Mouse (Mus musculus) ES-Bruce4 (cell line): ENCODE measurements around the gene Apob. TPM values are rescaled to one million over a fixed set of nuclear protein-coding genes. Genes with fewer than 3 reads are reported as not detected.

Experiments
- H3K27ac ChIP-seq: 2 replicates; pipeline ENCODE4 v1.5.1; 2012; ENCODE audit warnings: low read length, inconsistent platforms; ENCODE audit not compliant: insufficient read depth
- H3K27me3 ChIP-seq: 2 replicates; pipeline ENCODE4 v1.6.1; 2012; ENCODE audit warnings: mild to moderate bottlenecking, low read length, inconsistent platforms; ENCODE audit not compliant: control insufficient read depth, poor library complexity, insufficient read depth, severe bottlenecking
- H3K36me3 ChIP-seq: 2 replicates; pipeline ENCODE4 v1.6.1; 2012; ENCODE audit warnings: inconsistent platforms, mild to moderate bottlenecking, low read length, moderate library complexity; ENCODE audit not compliant: control insufficient read depth, poor library complexity, insufficient read depth, severe bottlenecking
- H3K4me1 ChIP-seq: one replicate; pipeline ENCODE4 v1.8.1; 2011; ENCODE audit warnings: low read length; ENCODE audit not compliant: control insufficient read depth, insufficient read depth
- H3K4me3 ChIP-seq: 2 replicates; pipeline ENCODE4 v1.5.1; 2011; ENCODE audit warnings: low read depth, mild to moderate bottlenecking, low read length
- H3K9ac ChIP-seq: 2 replicates; pipeline ENCODE4 v1.6.1; 2012; ENCODE audit warnings: low read depth, mild to moderate bottlenecking, inconsistent platforms; ENCODE audit not compliant: poor library complexity, severe bottlenecking
- H3K9me3 ChIP-seq: replicated peaks from 2 replicates; pipeline ENCODE4 v1.6.1; 2012; ENCODE audit warnings: mild to moderate bottlenecking, low read length, inconsistent platforms; ENCODE audit not compliant: control insufficient read depth, poor library complexity, insufficient read depth, severe bottlenecking
- CTCF ChIP-seq: IDR thresholded peaks from one replicate; pipeline ENCODE4 v1.8.1; 2011; ENCODE audit warnings: low read depth, low read length
- EP300 ChIP-seq: IDR thresholded peaks from 2 replicates; pipeline ENCODE4 v1.6.1; 2011; ENCODE audit warnings: low read depth, low read length; ENCODE audit not compliant: insufficient read depth
- POLR2A ChIP-seq: IDR thresholded peaks from one replicate; pipeline ENCODE4 v1.8.1; 2011; ENCODE audit warnings: low read length; ENCODE audit not compliant: insufficient read depth
- polyA plus RNA-seq: library from polyadenylated mRNA; stranded (reverse); fragments of >200 nt; gene quantifications from 2 replicates; pipeline ENCODE4 v1.2.4, GENCODE M21; 2011; ENCODE audit warnings: low read depth; ENCODE audit not compliant: missing spikeins, insufficient read depth, insufficient read length

Apob gene
- polyA plus RNA-seq, 1 experiment, result 0.25 TPM

DNA sequence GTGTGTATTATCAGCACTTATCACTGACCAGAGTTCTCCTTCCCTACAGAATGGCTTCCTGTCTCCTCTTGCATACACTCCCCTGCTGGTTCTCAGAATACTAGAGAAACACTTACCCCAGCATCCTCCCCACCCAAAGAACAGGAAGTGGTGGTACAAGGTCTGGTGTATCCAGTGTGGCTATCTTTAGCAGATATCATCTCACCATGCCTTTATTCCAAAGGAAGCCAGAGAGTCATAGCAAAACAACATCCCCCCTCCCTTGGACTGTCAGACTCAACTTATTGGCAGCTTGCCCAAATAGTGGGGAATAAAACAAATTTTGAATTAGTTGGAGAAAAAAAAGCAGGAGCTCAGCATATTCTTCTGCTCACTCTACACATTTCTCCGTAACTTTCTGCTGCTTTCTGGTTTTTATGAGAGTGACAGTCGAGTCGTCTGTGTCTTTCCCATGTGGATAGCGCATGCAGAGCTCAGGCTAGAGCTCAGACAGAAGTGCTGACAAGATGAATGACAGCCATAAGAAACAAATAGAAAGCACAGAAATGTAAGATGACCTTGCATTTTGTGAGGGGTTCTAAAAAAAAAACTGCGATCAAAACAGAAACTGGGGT is 15.0 kb upstream of the Apob start:
- no peak overlapping the region for H3K9ac ChIP-seq
- H3K4me1 ChIP-seq, result no peaks in the 10 kb centered on the region
- no peak for TF ChIP-seq CTCF
- no peak for TF ChIP-seq EP300
- no peak for TF ChIP-seq POLR2A
- no peaks in the 10 kb centered on the region for H3K9me3 ChIP-seq
- no peak overlapping the region for H3K27ac ChIP-seq
- no peak overlapping the region for H3K4me3 ChIP-seq
- H3K36me3 ChIP-seq, result no peaks in the 10 kb centered on the region
- H3K27me3 ChIP-seq, result no peaks in the 10 kb centered on the region

GRCm38 (mm10) chr12:7967221-7967620 is 10.2 kb upstream of the Apob start:
- no peaks in the 10 kb centered on the region for H3K36me3 ChIP-seq
- no peaks in the 10 kb centered on the region for H3K27me3 ChIP-seq
- H3K9me3 ChIP-seq, result no peaks in the 10 kb centered on the region
- no peak overlapping the region for H3K27ac ChIP-seq
- H3K9ac ChIP-seq, result no peak overlapping the region
- no peak overlapping the region for H3K4me3 ChIP-seq
- no peaks in the 10 kb centered on the region for H3K4me1 ChIP-seq
- TF ChIP-seq POLR2A, result no peak
- TF ChIP-seq EP300, result no peak
- no peak for TF ChIP-seq CTCF

GRCm38 (mm10) chr12:7970301-7970700 is 7.1 kb upstream of the Apob start:
- Histone ChIP-seq H3K36me3 (no peaks in the 10 kb centered on the region), H3K4me1 (no peaks in the 10 kb centered on the region), H3K27me3 (no peaks in the 10 kb centered on the region), H3K27ac (no peak overlapping the region), H3K9me3 (no peaks in the 10 kb centered on the region), H3K9ac (no peak overlapping the region), H3K4me3 (no peak overlapping the region)
- TF ChIP-seq CTCF (no peak), EP300 (no peak), POLR2A (no peak)

- H3K9ac ChIP-seq, result no peak overlapping the region
- no peak overlapping the region for H3K27ac ChIP-seq
- no peaks in the 10 kb centered on the region for H3K36me3 ChIP-seq
- H3K27me3 ChIP-seq, result no peaks in the 10 kb centered on the region
- TF ChIP-seq POLR2A (no peak), CTCF (no peak), EP300 (no peak)
- H3K9me3 ChIP-seq, result no peaks in the 10 kb centered on the region
- H3K4me3 ChIP-seq, result no peak overlapping the region
- H3K4me1 ChIP-seq, result no peaks in the 10 kb centered on the region
These were observed 6.6 kb upstream of the Apob start for GRCm38 (mm10) chr12:7970817-7971216.

DNA sequence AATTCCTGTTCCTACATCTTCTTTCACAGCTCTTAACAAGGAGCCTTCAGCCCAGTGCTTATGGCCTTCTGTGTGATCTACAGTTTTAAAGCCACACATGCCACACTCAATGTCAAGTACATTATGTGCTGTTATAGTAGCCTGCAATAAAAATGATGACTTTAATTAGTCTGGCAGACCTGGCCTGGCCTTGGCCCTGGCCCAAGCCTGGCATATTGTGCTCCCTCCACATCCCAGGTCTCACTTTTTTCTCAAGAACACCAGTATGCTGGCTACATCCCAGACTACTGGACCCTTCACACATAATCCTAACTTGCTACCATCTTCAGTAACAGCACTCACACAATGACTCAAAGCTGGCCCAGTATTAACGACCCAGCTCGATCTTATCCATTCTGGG is 5.7 kb upstream of the Apob start:
- TF ChIP-seq EP300 (no peak), CTCF (no peak), POLR2A (no peak)
- H3K27ac ChIP-seq, result no peak overlapping the region
- no peaks in the 10 kb centered on the region for H3K27me3 ChIP-seq
- H3K9ac ChIP-seq, result no peak overlapping the region
- H3K4me1 ChIP-seq, result no peaks in the 10 kb centered on the region
- H3K36me3 ChIP-seq, result no peaks in the 10 kb centered on the region
- no peak overlapping the region for H3K4me3 ChIP-seq
- H3K9me3 ChIP-seq, result no peaks in the 10 kb centered on the region

- H3K36me3 ChIP-seq, result no peaks in the 10 kb centered on the region
- H3K4me3 ChIP-seq, result no peak overlapping the region
- H3K4me1 ChIP-seq, result no peaks in the 10 kb centered on the region
- H3K27ac ChIP-seq, result no peak overlapping the region
- TF ChIP-seq CTCF (no peak), EP300 (no peak), POLR2A (no peak)
- no peak overlapping the region for H3K9ac ChIP-seq
- no peaks in the 10 kb centered on the region for H3K27me3 ChIP-seq
- H3K9me3 ChIP-seq, result no peaks in the 10 kb centered on the region
These were observed 3.6 kb upstream of the Apob start for GRCm38 (mm10) chr12:7973773-7974322.
